Mouse (Mus musculus): ENCODE data around the gene Pxdc1. TPM values are rescaled to one million over a fixed set of nuclear protein-coding genes. Genes with fewer than 3 reads are reported as not detected.

Pxdc1 gene
- polyA plus RNA-seq, 1 experiment from 2014 or later, result 27.8 TPM

GRCm38 (mm10) chr13:34683762-34684488 is 30.6 kb upstream of the Pxdc1 start:
- ATAC-seq (ENCODE audit: insufficient number of reproducible peaks, insufficient read depth, low FRiP score, low read depth), result no peak
- H3K9ac ChIP-seq (ENCODE audit: low read length), result no peak overlapping the region
- peak overlapping the region; percentile 33; the same call in 1 of the 2 replicates for H3K4me2 ChIP-seq (ENCODE audit: low read length)
- H3K27ac ChIP-seq (replicated peaks in 1 of 2; ENCODE audit: control insufficient read depth in 1 of 2, insufficient read depth in 1 of 2, low read depth in 2 of 2, low read length in 2 of 2), result no peak overlapping the region
- H3K36me3 ChIP-seq (ENCODE audit: control insufficient read depth, insufficient read depth, low read length), result no peaks in the 10 kb centered on the region
- no peak overlapping the region for H3K4me3 ChIP-seq (ENCODE audit: control insufficient read depth in 1 of 2, insufficient read depth in 1 of 2, low read depth in 1 of 2, low read length in 2 of 2)
- H3K27me3 ChIP-seq (ENCODE audit: control insufficient read depth, insufficient read depth, low read length), result no peaks in the 10 kb centered on the region
- 79% methylated on average over 18 of the region's 18 CpGs for WGBS
- no peaks in the 10 kb centered on the region for H3K9me3 ChIP-seq (ENCODE audit: control insufficient read depth, low read length)
- H3K4me1 ChIP-seq (ENCODE audit: control insufficient read depth in 2 of 2, insufficient read depth in 2 of 2, low read length in 2 of 2), result peaks cover 14 to 15% of the 10 kb centered on the region in 2 experiments

DNA sequence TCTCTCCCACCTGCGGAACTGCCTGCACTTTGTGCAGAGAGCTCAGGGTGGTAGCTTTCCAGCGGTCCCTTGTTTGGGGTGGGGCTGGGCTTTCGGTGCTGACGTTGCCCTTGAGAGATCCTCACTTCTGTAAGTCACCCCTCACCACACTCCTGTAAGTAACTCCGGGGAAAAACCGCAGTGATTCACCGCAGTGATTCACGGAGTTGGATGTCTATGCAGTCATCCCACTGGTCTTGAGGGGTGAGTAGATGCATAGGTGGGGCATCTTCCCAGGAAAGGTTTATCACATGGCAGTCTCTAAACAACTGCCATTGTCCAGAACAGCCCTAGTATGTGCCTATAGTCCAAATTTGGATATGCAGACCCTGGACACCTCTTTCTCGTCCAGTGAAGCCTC is 30.0 kb upstream of the Pxdc1 start:
- Histone ChIP-seq H3K27ac (replicated peaks in 1 of 2; ENCODE audit: control insufficient read depth in 1 of 2, insufficient read depth in 1 of 2, low read depth in 2 of 2, low read length in 2 of 2) (peak overlapping the region in 1 of 2 experiments; percentile 38; a peak in 2 of 4 replicates), H3K36me3 (ENCODE audit: control insufficient read depth, insufficient read depth, low read length) (no peaks in the 10 kb centered on the region), H3K4me1 (ENCODE audit: control insufficient read depth in 2 of 2, insufficient read depth in 2 of 2, low read length in 2 of 2) (peaks cover 14 to 15% of the 10 kb centered on the region in 2 experiments), H3K9me3 (ENCODE audit: control insufficient read depth, low read length) (no peaks in the 10 kb centered on the region), H3K4me2 (ENCODE audit: low read length) (peak overlapping the region; percentile 33; the same call in 1 of the 2 replicates), H3K4me3 (ENCODE audit: control insufficient read depth in 1 of 2, insufficient read depth in 1 of 2, low read depth in 1 of 2, low read length in 2 of 2) (no peak overlapping the region), H3K9ac (ENCODE audit: low read length) (no peak overlapping the region), H3K27me3 (ENCODE audit: control insufficient read depth, insufficient read depth, low read length) (no peaks in the 10 kb centered on the region)
- no peak; the same call in 1 of the 2 replicates for ATAC-seq (ENCODE audit: insufficient number of reproducible peaks, insufficient read depth, low FRiP score, low read depth)
- WGBS, result 52% methylated on average over 9 of the region's 9 CpGs

DNA sequence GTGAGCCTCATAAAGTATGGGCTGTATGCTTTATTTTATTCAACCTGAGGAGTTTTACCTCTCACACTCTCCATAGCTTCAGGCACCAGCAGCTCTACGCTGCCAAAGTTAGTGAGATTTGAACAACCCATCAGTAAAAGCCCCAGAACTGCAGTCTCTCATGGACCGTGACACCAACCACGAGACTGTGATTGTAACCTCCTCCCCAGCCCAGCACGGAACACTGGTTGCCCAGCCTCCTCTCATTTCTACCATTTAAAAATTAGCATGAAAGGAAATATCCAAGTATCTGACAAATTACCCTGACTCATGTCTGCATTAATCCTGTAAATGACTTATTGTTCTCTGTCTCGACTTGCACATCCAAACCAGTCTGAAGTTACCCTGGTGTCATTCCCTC is 23.2 kb upstream of the Pxdc1 start:
- Histone ChIP-seq H3K27me3 (ENCODE audit: control insufficient read depth, insufficient read depth, low read length) (no peaks in the 10 kb centered on the region), H3K9me3 (ENCODE audit: control insufficient read depth, low read length) (no peaks in the 10 kb centered on the region), H3K9ac (ENCODE audit: low read length) (no peak overlapping the region), H3K4me1 (ENCODE audit: control insufficient read depth in 2 of 2, insufficient read depth in 2 of 2, low read length in 2 of 2) (peaks cover 3 to 6% of the 10 kb centered on the region in 2 experiments; a peak in 1 of 4 replicates), H3K36me3 (ENCODE audit: control insufficient read depth, insufficient read depth, low read length) (no peaks in the 10 kb centered on the region), H3K4me3 (ENCODE audit: control insufficient read depth in 1 of 2, insufficient read depth in 1 of 2, low read depth in 1 of 2, low read length in 2 of 2) (no peak overlapping the region), H3K4me2 (ENCODE audit: low read length) (no peak overlapping the region), H3K27ac (replicated peaks in 1 of 2; ENCODE audit: control insufficient read depth in 1 of 2, insufficient read depth in 1 of 2, low read depth in 2 of 2, low read length in 2 of 2) (no peak overlapping the region)
- no peak for ATAC-seq (ENCODE audit: insufficient number of reproducible peaks, insufficient read depth, low FRiP score, low read depth)
- 80% methylated on average over 5 of the region's 5 CpGs for WGBS

DNA sequence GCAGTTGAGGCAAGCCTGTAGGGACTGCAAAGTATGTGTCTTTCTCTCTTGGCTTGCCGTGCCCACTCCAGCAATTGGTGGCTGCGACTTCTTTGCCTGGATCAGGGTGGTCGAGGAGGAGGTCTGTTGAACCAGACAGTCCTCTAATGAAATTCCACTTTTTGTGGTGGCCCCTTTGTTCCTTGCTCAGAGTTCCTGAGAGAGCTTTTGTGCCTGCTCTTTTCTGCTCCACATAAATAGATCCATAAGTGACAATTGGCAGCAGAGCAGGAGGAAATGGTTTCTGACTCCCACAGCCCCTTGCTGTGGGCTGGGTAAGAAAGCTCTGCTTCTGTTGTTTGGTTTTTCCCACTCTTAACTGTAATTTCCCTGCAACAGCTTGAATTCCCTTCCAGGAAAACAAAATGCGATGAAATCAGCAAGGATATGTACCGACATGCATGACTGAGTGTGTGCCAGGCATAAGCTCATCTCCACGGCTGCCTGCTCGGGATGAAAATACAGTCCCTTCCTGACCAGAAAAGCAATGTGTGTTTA is 22.6 kb upstream of the Pxdc1 start:
- Histone ChIP-seq H3K36me3 (ENCODE audit: control insufficient read depth, insufficient read depth, low read length) (no peaks in the 10 kb centered on the region), H3K9ac (ENCODE audit: low read length) (no peak overlapping the region), H3K9me3 (ENCODE audit: control insufficient read depth, low read length) (no peaks in the 10 kb centered on the region), H3K27me3 (ENCODE audit: control insufficient read depth, insufficient read depth, low read length) (no peaks in the 10 kb centered on the region), H3K4me3 (ENCODE audit: control insufficient read depth in 1 of 2, insufficient read depth in 1 of 2, low read depth in 1 of 2, low read length in 2 of 2) (no peak overlapping the region), H3K4me2 (ENCODE audit: low read length) (no peak overlapping the region), H3K27ac (replicated peaks in 1 of 2; ENCODE audit: control insufficient read depth in 1 of 2, insufficient read depth in 1 of 2, low read depth in 2 of 2, low read length in 2 of 2) (peak overlapping the region in 1 of 2 experiments; percentile 2; a peak in 1 of 4 replicates), H3K4me1 (ENCODE audit: control insufficient read depth in 2 of 2, insufficient read depth in 2 of 2, low read length in 2 of 2) (peaks cover 3 to 6% of the 10 kb centered on the region in 2 experiments; a peak in 1 of 4 replicates)
- 52% methylated on average over 7 of the region's 7 CpGs for WGBS
- no peak for ATAC-seq (ENCODE audit: insufficient number of reproducible peaks, insufficient read depth, low FRiP score, low read depth)

GRCm38 (mm10) chr13:34673354-34673753 is 20.1 kb upstream of the Pxdc1 start:
- no peaks in the 10 kb centered on the region for H3K9me3 ChIP-seq (ENCODE audit: control insufficient read depth, low read length)
- H3K4me2 ChIP-seq (ENCODE audit: low read length), result no peak overlapping the region
- H3K4me1 ChIP-seq (ENCODE audit: control insufficient read depth in 2 of 2, insufficient read depth in 2 of 2, low read length in 2 of 2), result peaks cover 3 to 6% of the 10 kb centered on the region in 2 experiments; a peak in 1 of 4 replicates
- WGBS, result 80% methylated on average over 5 of the region's 5 CpGs
- H3K9ac ChIP-seq (ENCODE audit: low read length), result no peak overlapping the region
- no peak for ATAC-seq (ENCODE audit: insufficient number of reproducible peaks, insufficient read depth, low FRiP score, low read depth)
- H3K27me3 ChIP-seq (ENCODE audit: control insufficient read depth, insufficient read depth, low read length), result no peaks in the 10 kb centered on the region
- H3K4me3 ChIP-seq (ENCODE audit: control insufficient read depth in 1 of 2, insufficient read depth in 1 of 2, low read depth in 1 of 2, low read length in 2 of 2), result no peak overlapping the region
- no peaks in the 10 kb centered on the region for H3K36me3 ChIP-seq (ENCODE audit: control insufficient read depth, insufficient read depth, low read length)
- H3K27ac ChIP-seq (replicated peaks in 1 of 2; ENCODE audit: control insufficient read depth in 1 of 2, insufficient read depth in 1 of 2, low read depth in 2 of 2, low read length in 2 of 2), result no peak overlapping the region

GRCm38 (mm10) chr13:34669919-34670865 is 16.9 kb upstream of the Pxdc1 start:
- Histone ChIP-seq H3K9ac (ENCODE audit: low read length) (no peak overlapping the region), H3K4me2 (ENCODE audit: low read length) (no peak overlapping the region), H3K4me1 (ENCODE audit: control insufficient read depth in 2 of 2, insufficient read depth in 2 of 2, low read length in 2 of 2) (no peaks in the 10 kb centered on the region), H3K27ac (replicated peaks in 1 of 2; ENCODE audit: control insufficient read depth in 1 of 2, insufficient read depth in 1 of 2, low read depth in 2 of 2, low read length in 2 of 2) (no peak overlapping the region), H3K36me3 (ENCODE audit: control insufficient read depth, insufficient read depth, low read length) (no peaks in the 10 kb centered on the region), H3K4me3 (ENCODE audit: control insufficient read depth in 1 of 2, insufficient read depth in 1 of 2, low read depth in 1 of 2, low read length in 2 of 2) (no peak overlapping the region), H3K9me3 (ENCODE audit: control insufficient read depth, low read length) (no peaks in the 10 kb centered on the region), H3K27me3 (ENCODE audit: control insufficient read depth, insufficient read depth, low read length) (no peaks in the 10 kb centered on the region)
- no peak for ATAC-seq (ENCODE audit: insufficient number of reproducible peaks, insufficient read depth, low FRiP score, low read depth)
- WGBS, result 68% methylated on average over 16 of the region's 16 CpGs

DNA sequence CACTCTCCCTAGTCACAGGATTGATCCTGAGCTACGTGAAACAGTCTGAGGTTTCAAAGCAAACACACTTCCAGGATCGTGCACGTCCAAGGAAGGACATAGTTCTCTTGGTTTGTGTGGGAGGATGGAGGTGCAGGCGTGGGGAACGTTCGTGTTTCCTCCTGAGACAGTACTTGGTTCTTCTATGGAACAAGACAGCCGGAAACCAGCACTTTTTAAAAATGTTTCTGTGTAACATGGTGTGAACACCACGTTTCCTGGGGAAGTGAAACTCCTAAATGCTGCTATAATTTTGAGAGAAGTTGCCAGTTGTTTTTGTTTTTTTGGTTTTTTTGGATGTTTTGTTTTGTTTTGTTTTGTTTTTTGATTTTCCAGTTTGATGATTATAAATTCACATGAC is 13.9 kb upstream of the Pxdc1 start:
- Histone ChIP-seq H3K4me3 (ENCODE audit: control insufficient read depth in 1 of 2, insufficient read depth in 1 of 2, low read depth in 1 of 2, low read length in 2 of 2) (no peak overlapping the region), H3K9ac (ENCODE audit: low read length) (no peak overlapping the region), H3K36me3 (ENCODE audit: control insufficient read depth, insufficient read depth, low read length) (no peaks in the 10 kb centered on the region), H3K4me2 (ENCODE audit: low read length) (no peak overlapping the region), H3K27ac (replicated peaks in 1 of 2; ENCODE audit: control insufficient read depth in 1 of 2, insufficient read depth in 1 of 2, low read depth in 2 of 2, low read length in 2 of 2) (no peak overlapping the region), H3K9me3 (ENCODE audit: control insufficient read depth, low read length) (no peaks in the 10 kb centered on the region), H3K4me1 (ENCODE audit: control insufficient read depth in 2 of 2, insufficient read depth in 2 of 2, low read length in 2 of 2) (no peaks in the 10 kb centered on the region), H3K27me3 (ENCODE audit: control insufficient read depth, insufficient read depth, low read length) (no peaks in the 10 kb centered on the region)
- WGBS, result 70% methylated on average over 8 of the region's 8 CpGs
- ATAC-seq (ENCODE audit: insufficient number of reproducible peaks, insufficient read depth, low FRiP score, low read depth), result no peak

All from heart, embryonic 14.5 days (tissue).